Mouse (Mus musculus): ENCODE data around the gene Fgfr2. TPM values are rescaled to one million over a fixed set of nuclear protein-coding genes. Genes with fewer than 3 reads are reported as not detected.
A peak's percentile ranks its signal among the peaks of the same experiment; 100 is the strongest.

The Fgfr2 gene
- polyA plus RNA-seq, 1 experiment from 2014 or later: 110 TPM

DNA sequence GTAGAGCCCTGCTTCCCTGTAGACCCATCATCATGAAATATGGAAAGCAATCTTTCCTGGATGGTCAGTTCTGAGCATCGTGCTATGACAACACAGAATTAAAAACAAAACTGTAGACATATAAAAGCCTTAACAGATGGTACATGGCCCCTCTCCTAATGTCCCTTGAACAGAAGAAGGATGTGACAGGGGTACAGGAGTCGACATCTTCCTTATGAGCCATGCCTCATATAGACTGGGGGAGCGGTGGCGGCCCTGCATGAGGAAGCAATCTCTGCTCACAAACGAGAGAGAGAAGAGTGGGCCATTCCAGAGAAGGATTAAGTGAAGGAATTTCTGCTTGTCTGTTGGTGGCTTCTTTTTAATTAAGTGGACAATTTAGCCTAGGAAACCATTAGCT, 864.9 kb downstream of the Fgfr2 start:
- Histone ChIP-seq H3K9me3 (ENCODE audit: low read length) (no peaks in the 10 kb centered on the region), H3K27ac (ENCODE audit: low read length) (peak overlapping the region; percentile 71; the same call in 1 of the 2 replicates), H3K4me1 (ENCODE audit: insufficient read depth, low read depth, low read length) (no peaks in the 10 kb centered on the region), H3K9ac (replicated peaks; ENCODE audit: low read depth) (no peak overlapping the region), H3K27me3 (replicated peaks; ENCODE audit: insufficient read depth, low read length) (no peaks in the 10 kb centered on the region), H3K4me2 (replicated peaks; ENCODE audit: low read depth, low read length) (no peak overlapping the region), H3K4me3 (ENCODE audit: low read depth, low read length) (no peak overlapping the region), H3K36me3 (ENCODE audit: insufficient read depth, low read length) (no peaks in the 10 kb centered on the region)
- no peak for ATAC-seq
- no peak for DNase-seq (ENCODE audit: low spot score)
- TF ChIP-seq EP300 (IDR thresholded peaks at IDR 0.05) (no peak), CTCF (IDR thresholded peaks at IDR 0.05) (no peak)
- WGBS: 69% methylated on average over 5 of the region's 5 CpGs

DNA sequence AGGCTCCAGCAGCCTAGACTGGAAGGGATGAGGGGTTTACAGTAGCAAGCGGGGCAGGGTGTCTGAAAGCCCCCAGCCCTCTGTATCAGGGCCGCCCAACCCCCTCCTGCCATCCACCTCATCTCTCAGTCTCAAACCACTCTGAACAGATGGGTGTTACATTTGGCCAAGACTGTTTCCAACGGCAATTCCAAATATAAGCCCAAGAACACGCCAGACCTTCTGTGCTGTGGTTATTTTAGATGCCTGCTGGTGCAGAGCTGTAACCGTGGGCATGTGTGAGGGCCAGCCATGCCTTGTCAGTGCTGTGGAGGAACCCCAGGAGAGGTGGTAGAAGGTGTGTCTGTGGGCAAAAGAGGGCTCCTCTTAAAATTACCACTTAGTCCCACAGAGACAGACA, 869.6 kb downstream of the Fgfr2 start:
- Histone ChIP-seq H3K9ac (replicated peaks; ENCODE audit: low read depth) (no peak overlapping the region), H3K4me3 (ENCODE audit: low read depth, low read length) (no peak overlapping the region), H3K4me2 (replicated peaks; ENCODE audit: low read depth, low read length) (no peak overlapping the region), H3K9me3 (ENCODE audit: low read length) (no peaks in the 10 kb centered on the region), H3K4me1 (ENCODE audit: insufficient read depth, low read depth, low read length) (no peaks in the 10 kb centered on the region), H3K27ac (ENCODE audit: low read length) (no peak overlapping the region), H3K27me3 (replicated peaks; ENCODE audit: insufficient read depth, low read length) (no peaks in the 10 kb centered on the region), H3K36me3 (ENCODE audit: insufficient read depth, low read length) (no peaks in the 10 kb centered on the region)
- TF ChIP-seq CTCF (IDR thresholded peaks at IDR 0.05) (no peak), EP300 (IDR thresholded peaks at IDR 0.05) (no peak)
- ATAC-seq: peak; percentile 23; the same call in 1 of the 2 replicates
- no peak for DNase-seq (ENCODE audit: low spot score)
- 69% methylated on average over 5 of the region's 5 CpGs for WGBS

DNA sequence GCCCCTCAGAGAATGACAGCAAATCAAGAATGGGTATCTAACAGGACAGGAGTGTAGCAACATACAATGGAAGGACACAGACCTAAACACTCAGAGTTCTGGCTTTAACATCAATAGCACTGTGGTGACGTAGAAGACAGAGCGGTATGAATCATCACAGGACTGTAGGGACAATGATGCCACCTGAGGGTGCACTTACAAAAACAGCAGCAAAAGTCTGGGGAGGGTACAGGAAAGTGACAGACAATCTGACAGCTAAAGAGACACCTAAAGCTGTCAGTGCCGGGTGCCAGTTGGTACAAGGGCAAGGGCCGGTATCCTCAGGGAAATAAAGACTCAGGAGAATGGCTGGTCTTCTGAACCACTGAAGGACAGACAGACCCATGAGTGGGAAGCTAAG, 870.1 kb downstream of the Fgfr2 start:
- 79% methylated on average over 4 of the region's 4 CpGs for WGBS
- Histone ChIP-seq H3K9me3 (ENCODE audit: low read length) (no peaks in the 10 kb centered on the region), H3K27me3 (replicated peaks; ENCODE audit: insufficient read depth, low read length) (no peaks in the 10 kb centered on the region), H3K4me1 (ENCODE audit: insufficient read depth, low read depth, low read length) (no peaks in the 10 kb centered on the region), H3K4me2 (replicated peaks; ENCODE audit: low read depth, low read length) (no peak overlapping the region), H3K4me3 (ENCODE audit: low read depth, low read length) (no peak overlapping the region), H3K9ac (replicated peaks; ENCODE audit: low read depth) (no peak overlapping the region), H3K27ac (ENCODE audit: low read length) (no peak overlapping the region), H3K36me3 (ENCODE audit: insufficient read depth, low read length) (no peaks in the 10 kb centered on the region)
- DNase-seq (ENCODE audit: low spot score) (no peak), ATAC-seq (peak; percentile 35; the same call in 1 of the 2 replicates)
- TF ChIP-seq CTCF (IDR thresholded peaks at IDR 0.05) (no peak), EP300 (IDR thresholded peaks at IDR 0.05) (no peak)

DNA sequence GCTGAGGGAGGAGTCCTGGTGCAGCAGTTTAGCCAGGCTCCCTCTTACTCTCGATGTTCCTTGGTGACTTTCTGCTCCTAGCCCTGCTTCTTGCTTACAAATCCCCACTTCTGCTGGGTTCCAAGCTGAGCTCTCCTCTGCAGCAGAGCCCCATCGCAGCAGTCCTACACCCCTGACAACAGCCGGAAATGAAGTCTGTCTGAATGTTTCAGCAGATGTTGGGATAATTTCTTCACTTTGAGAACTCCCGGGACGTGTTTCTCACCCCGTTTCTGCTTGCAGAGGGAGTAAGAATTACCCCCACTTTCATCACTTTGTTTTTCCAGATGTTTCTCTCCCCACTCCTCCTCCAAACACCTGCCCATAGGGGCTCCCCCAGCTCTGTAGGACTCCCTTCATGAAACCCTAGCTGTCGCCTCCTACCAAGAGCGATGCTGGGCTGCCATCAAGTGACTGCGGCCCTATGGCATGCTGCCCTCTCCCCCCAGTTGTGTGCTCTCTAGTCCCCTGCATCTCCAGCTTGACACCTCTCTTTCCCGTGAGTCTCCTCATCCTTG, 873.5 kb downstream of the Fgfr2 start:
- H3K4me1 ChIP-seq (ENCODE audit: insufficient read depth, low read depth, low read length): no peaks in the 10 kb centered on the region
- no peaks in the 10 kb centered on the region for H3K9me3 ChIP-seq (ENCODE audit: low read length)
- no peak overlapping the region for H3K9ac ChIP-seq (replicated peaks; ENCODE audit: low read depth)
- TF ChIP-seq CTCF (IDR thresholded peaks at IDR 0.05): no peak
- TF ChIP-seq EP300 (IDR thresholded peaks at IDR 0.05): no peak
- H3K27me3 ChIP-seq (replicated peaks; ENCODE audit: insufficient read depth, low read length): no peaks in the 10 kb centered on the region
- WGBS: 54% methylated on average over 10 of the region's 10 CpGs
- DNase-seq (ENCODE audit: low spot score): no peak
- 0 out of 2 replicates have a peak, but pooled peaks cover under 1% of the 10 kb centered on the region for H3K36me3 ChIP-seq (ENCODE audit: insufficient read depth, low read length)
- H3K4me2 ChIP-seq (replicated peaks; ENCODE audit: low read depth, low read length): no peak overlapping the region
- H3K27ac ChIP-seq (ENCODE audit: low read length): no peak overlapping the region
- H3K4me3 ChIP-seq (ENCODE audit: low read depth, low read length): no peak overlapping the region
- ATAC-seq: no peak

DNA sequence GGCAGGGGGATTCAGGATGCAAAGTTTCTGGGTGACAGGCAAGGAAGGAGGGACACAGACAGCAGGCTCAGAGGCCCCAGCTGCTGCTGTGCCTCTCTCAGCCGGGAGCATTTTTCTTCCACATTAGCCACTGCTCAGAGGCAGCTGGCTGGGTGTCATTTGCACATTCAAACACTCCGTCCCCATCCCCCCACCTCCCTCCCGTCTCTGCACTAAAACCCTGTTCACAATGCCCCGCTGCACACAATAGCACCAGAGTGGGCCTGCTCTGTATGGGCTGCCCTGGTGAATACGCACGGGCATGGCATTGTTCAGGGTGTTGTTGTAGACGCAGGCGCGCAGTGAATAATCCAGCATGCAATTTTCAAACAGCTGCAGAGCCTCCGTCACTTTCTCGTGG, 875.6 kb downstream of the Fgfr2 start:
- WGBS: 43% methylated on average over 11 of the region's 11 CpGs
- H3K36me3 ChIP-seq (ENCODE audit: insufficient read depth, low read length): 0 out of 2 replicates have a peak, but pooled peaks cover 3% of the 10 kb centered on the region
- ATAC-seq (no peak), DNase-seq (ENCODE audit: low spot score) (peak; percentile 49)
- TF ChIP-seq EP300 (IDR thresholded peaks at IDR 0.05) (no peak), CTCF (IDR thresholded peaks at IDR 0.05) (no peak)
- no peaks in the 10 kb centered on the region for H3K27me3 ChIP-seq (replicated peaks; ENCODE audit: insufficient read depth, low read length)
- H3K4me2 ChIP-seq (replicated peaks; ENCODE audit: low read depth, low read length): no peak overlapping the region
- H3K9ac ChIP-seq (replicated peaks; ENCODE audit: low read depth): no peak overlapping the region
- H3K4me1 ChIP-seq (ENCODE audit: insufficient read depth, low read depth, low read length): 0 out of 2 replicates have a peak, but pooled peaks cover 5% of the 10 kb centered on the region
- no peaks in the 10 kb centered on the region for H3K9me3 ChIP-seq (ENCODE audit: low read length)
- H3K27ac ChIP-seq (ENCODE audit: low read length): no peak overlapping the region
- no peak overlapping the region for H3K4me3 ChIP-seq (ENCODE audit: low read depth, low read length)

DNA sequence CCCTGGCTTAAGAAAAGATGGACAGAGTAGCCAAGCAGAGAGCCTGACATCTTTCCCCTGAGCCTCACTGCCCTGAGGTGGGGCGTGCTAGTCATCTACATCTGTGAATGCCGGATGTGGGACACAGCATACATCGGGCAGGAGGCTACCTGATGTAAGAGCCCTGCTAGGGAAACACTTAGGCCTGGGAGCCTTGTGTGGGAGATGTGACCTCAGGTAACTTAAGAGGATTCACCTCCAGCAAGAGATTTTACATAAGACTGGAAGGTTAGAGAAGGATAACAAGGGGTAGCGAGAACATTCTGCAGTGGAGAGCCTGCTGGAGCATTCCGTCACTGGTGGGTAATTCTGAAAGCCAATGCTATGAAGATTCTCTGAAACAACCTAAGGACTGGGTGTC, 876.1 kb downstream of the Fgfr2 start:
- H3K4me3 ChIP-seq (ENCODE audit: low read depth, low read length): no peak overlapping the region
- H3K4me2 ChIP-seq (replicated peaks; ENCODE audit: low read depth, low read length): no peak overlapping the region
- H3K36me3 ChIP-seq (ENCODE audit: insufficient read depth, low read length): 0 out of 2 replicates have a peak, but pooled peaks cover 3% of the 10 kb centered on the region
- 0 out of 2 replicates have a peak, but pooled peaks cover 5% of the 10 kb centered on the region for H3K4me1 ChIP-seq (ENCODE audit: insufficient read depth, low read depth, low read length)
- H3K27ac ChIP-seq (ENCODE audit: low read length): no peak overlapping the region
- H3K9me3 ChIP-seq (ENCODE audit: low read length): no peaks in the 10 kb centered on the region
- TF ChIP-seq CTCF (IDR thresholded peaks at IDR 0.05) (no peak), EP300 (IDR thresholded peaks at IDR 0.05) (no peak)
- no peaks in the 10 kb centered on the region for H3K27me3 ChIP-seq (replicated peaks; ENCODE audit: insufficient read depth, low read length)
- no peak overlapping the region for H3K9ac ChIP-seq (replicated peaks; ENCODE audit: low read depth)
- no peak for ATAC-seq
- DNase-seq (ENCODE audit: low spot score): no peak
- WGBS: 82% methylated on average over 5 of the region's 5 CpGs
